In genomic region chr19:14681306-14681705, GRCm38 (mm10) we compare ENCODE assay signal across 15 mouse cellular contexts.
DNase-seq lines count a peak whose midpoint lies in the region; ATAC-seq and TF ChIP-seq lines count a peak whose summit lies in the region.
"Had no signal": no experiment of that assay in that cellular context is flagged by ENCODE, and none has a peak within 500 bp of the region (broad histone marks: within the 10 kb centered on the region; RNA-seq: fewer than 3 reads in every experiment).

No protein-coding gene starts in this region.

- no peak for TF ChIP-seq CTCF in kidney, postnatal 0 days (IDR thresholded peaks at IDR 0.05; ENCODE audit: low read depth)

- no peaks in the 10 kb centered on the region for H3K4me1 ChIP-seq in kidney, postnatal 0 days (replicated peaks; ENCODE audit: insufficient read depth, low read length)
- H3K4me1 ChIP-seq: neural tube, embryonic 15.5 days had no signal

- H3K27ac ChIP-seq in kidney, postnatal 0 days: no peak overlapping the region
- H3K27ac ChIP-seq: liver, embryonic 14.5 days; macrophage; neural tube, embryonic 15.5 days had no signal

- no peak overlapping the region for H3K9ac ChIP-seq in kidney, postnatal 0 days (ENCODE audit: low read depth, low read length)
- H3K9ac ChIP-seq: liver, embryonic 14.5 days; neural tube, embryonic 15.5 days had no signal

- peak overlapping the region; percentile 29; the same call in 1 of the 2 replicates for H3K4me2 ChIP-seq in kidney, postnatal 0 days (ENCODE audit: low read length)
- H3K4me2 ChIP-seq: neural tube, embryonic 15.5 days had no signal

- no peak overlapping the region for H3K4me3 ChIP-seq in kidney, postnatal 0 days (replicated peaks; ENCODE audit: low read depth, low read length)
- H3K4me3 ChIP-seq: erythroblast, embryonic 14.5 days; neural tube, embryonic 15.5 days had no signal

- no peaks in the 10 kb centered on the region for H3K9me3 ChIP-seq in kidney, postnatal 0 days (replicated peaks; ENCODE audit: low read length)
- H3K9me3 ChIP-seq: neural tube, embryonic 15.5 days had no signal

- ATAC-seq in kidney, postnatal 0 days (replicated peaks; ENCODE audit: low FRiP score, low read depth): no peak

- peak; percentile 8 for DNase-seq in embryo, embryonic 10.5 days (ENCODE audit: low spot score)
- DNase-seq in embryo, embryonic 11 days: no peak
- DNase-seq in kidney, postnatal 0 days (ENCODE audit: low spot score): peak; percentile 57
- DNase-seq in kidney, adult 11 months: no peak
- peak; percentile 76 for DNase-seq in brain, embryonic 18.5 days (ENCODE audit: low read depth, low spot score)
- DNase-seq in right cerebral cortex, adult 2 months (ENCODE audit: low spot score in 2 of 2): peak; percentile 7 to 15
- no peak for DNase-seq in cerebellum, postnatal 10 days
- no peak for DNase-seq in gastrocnemius, postnatal 10 days
- DNase-seq: adrenal gland, adult 8-10 months; gastrocnemius, postnatal 36 days; kidney, postnatal 14 days had no signal

- 25% methylated on average over 11 of the region's 11 CpGs for WGBS in kidney, postnatal 0 days

- H3K36me3 ChIP-seq in kidney, postnatal 0 days (ENCODE audit: insufficient read depth, low read length): no peaks in the 10 kb centered on the region
- H3K36me3 ChIP-seq: neural tube, embryonic 15.5 days had no signal

- no peaks in the 10 kb centered on the region for H3K27me3 ChIP-seq in kidney, postnatal 0 days (ENCODE audit: insufficient read depth, low read length)
- H3K27me3 ChIP-seq: neural tube, embryonic 15.5 days had no signal

Comparison
In these comparisons a context has a peak if more than half of its experiments do, and no peak if none do; other contexts are left out.
1. DNase-seq: peak in embryo, embryonic 10.5 days (single experiment), kidney, postnatal 0 days (single experiment), brain, embryonic 18.5 days (single experiment) and right cerebral cortex, adult 2 months (2 of 2); none in embryo, embryonic 11 days (single experiment), kidney, adult 11 months (single experiment), cerebellum, postnatal 10 days (0 of 2) and gastrocnemius, postnatal 10 days (single experiment).